Mouse (Mus musculus) ES-E14 (cell line): ENCODE results near the gene 4932438A13Rik. TPM values are rescaled to one million over a fixed set of nuclear protein-coding genes. Genes with fewer than 3 reads are reported as not detected.

ENCODE experiments used
- DNase-seq: peaks from one replicate; pipeline ENCODE4 v3.0.0-alpha.2; 2013; ENCODE audit warnings: low read depth, low spot score
- H3K27ac ChIP-seq: 2 replicates; pipeline ENCODE4 v1.5.1; 2012; ENCODE audit warnings: low read depth, mild to moderate bottlenecking, low read length, moderate library complexity, mixed read lengths; ENCODE audit not compliant: poor library complexity, insufficient read depth, severe bottlenecking
- H3K36me3 ChIP-seq: 2 replicates; pipeline ENCODE4 v1.6.1; 2012; ENCODE audit warnings: mild to moderate bottlenecking, low read length, moderate library complexity, mixed read lengths; ENCODE audit not compliant: control insufficient read depth, poor library complexity, insufficient read depth, severe bottlenecking
- H3K4me1 ChIP-seq, 2 experiments: fragments of 150-350 bp in 1 of 2; sonication (generic) in 1 of 2; 2 replicates each; pipeline ENCODE4 v1.6.1; 2012; ENCODE audit warnings: low read length in 2 of 2, mild to moderate bottlenecking in 1 of 2, mixed read lengths in 1 of 2; ENCODE audit not compliant: control insufficient read depth in 2 of 2, insufficient read depth in 2 of 2, poor library complexity in 1 of 2
- H3K4me3 ChIP-seq, 2 experiments: fragments of 150-350 bp in 1 of 2; sonication (generic) in 1 of 2; 2 replicates each; pipeline ENCODE4 v1.5.1; 2012; ENCODE audit warnings: low read length in 2 of 2, low read depth in 1 of 2, mild to moderate bottlenecking in 1 of 2, mixed read lengths in 1 of 2; ENCODE audit not compliant: insufficient read depth in 1 of 2, poor library complexity in 1 of 2, severe bottlenecking in 1 of 2
- H3K9ac ChIP-seq: 2 replicates; pipeline ENCODE4 v1.6.1; 2012; ENCODE audit warnings: low read depth, mild to moderate bottlenecking, low read length, mixed read lengths; ENCODE audit not compliant: poor library complexity, insufficient read depth, severe bottlenecking
- H3K9me3 ChIP-seq: fragments of 150-350 bp; sonication (generic); 2 replicates; pipeline ENCODE4 v1.6.1; 2012; ENCODE audit warnings: low read depth, mild to moderate bottlenecking, low read length; ENCODE audit not compliant: control insufficient read depth, insufficient read depth
- CHD2 ChIP-seq: IDR thresholded peaks from 2 replicates; pipeline ENCODE4 v1.6.1; 2014; ENCODE audit warnings: mild to moderate bottlenecking, low read depth, low read length, inconsistent platforms
- HCFC1 ChIP-seq: IDR thresholded peaks from 2 replicates; pipeline ENCODE4 v1.6.1; 2012; ENCODE audit warnings: low read length, inconsistent platforms, borderline replicate concordance; ENCODE audit not compliant: insufficient read depth
- MAFK ChIP-seq: IDR thresholded peaks from 2 replicates; pipeline ENCODE4 v1.6.1; 2014; ENCODE audit warnings: mild to moderate bottlenecking, low read depth, low read length, inconsistent platforms; ENCODE audit not compliant: insufficient read depth
- ZC3H11A ChIP-seq: IDR thresholded peaks from 2 replicates; pipeline ENCODE4 v1.6.1; 2012; ENCODE audit warnings: low read depth, mild to moderate bottlenecking, inconsistent platforms, low read length, borderline replicate concordance
- ZNF384 ChIP-seq: IDR thresholded peaks from 2 replicates; pipeline ENCODE4 v1.6.1; 2012; ENCODE audit warnings: low read depth, low read length, inconsistent platforms
- in situ Hi-C, 2 experiments: fragments of 600-800 bp; cut with MboI; formaldehyde crosslinking; loops; one replicate each; pipeline ENCODE4 v1.15.1; 2025; ENCODE audit warnings: low sequenced_read_pairs in 2 of 2, inconsistent platforms in 1 of 2; ENCODE audit not compliant: unreplicated experiment in 2 of 2
- total RNA-seq: library from RNA; depleted of rRNA; stranded (reverse); fragments of 300-350 nt; gene quantifications from 2 replicates; pipeline ENCODE4 v1.2.3, GENCODE M21; 2012

The 4932438A13Rik gene
- total RNA-seq, 1 experiment = 40.4 TPM

DNA sequence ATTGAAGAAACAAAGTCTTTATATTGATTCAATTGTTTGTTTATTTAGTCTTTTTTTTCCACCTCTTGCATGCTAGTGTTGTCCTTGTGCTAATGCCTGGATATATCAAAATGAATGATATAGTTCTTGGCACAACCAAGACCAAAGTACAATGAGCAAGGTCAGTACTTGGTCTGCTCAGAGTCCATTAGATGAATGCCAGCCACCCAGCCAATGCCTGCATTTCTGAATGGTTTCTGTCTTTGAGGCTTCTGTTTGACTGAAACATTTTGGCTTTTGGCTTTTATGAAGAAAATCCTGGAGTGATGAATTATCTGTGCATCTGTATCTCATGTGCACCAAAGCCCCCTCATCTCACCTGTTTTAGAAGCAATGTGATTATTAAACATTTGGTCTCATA is 176.9 kb downstream of the 4932438A13Rik start:
- in situ Hi-C loops = no loop called here
- Histone ChIP-seq H3K4me1 (no peaks in the 10 kb centered on the region), H3K9me3 (no peaks in the 10 kb centered on the region), H3K36me3 (0 out of 2 replicates have a peak, but pooled peaks cover under 1% of the 10 kb centered on the region), H3K4me3 (no peak overlapping the region), H3K9ac (no peak overlapping the region), H3K27ac (no peak overlapping the region)
- no peak for DNase-seq
- no peak for TF ChIP-seq ZC3H11A
- no peak for TF ChIP-seq ZNF384
- TF ChIP-seq CHD2 = no peak
- no peak for TF ChIP-seq MAFK
- TF ChIP-seq HCFC1 = no peak

GRCm38 (mm10) chr3:37051491-37051890 is 188.6 kb downstream of the 4932438A13Rik start:
- H3K36me3 ChIP-seq = no peaks in the 10 kb centered on the region
- in situ Hi-C loops = no loop called here
- no peak overlapping the region for H3K9ac ChIP-seq
- no peak overlapping the region for H3K27ac ChIP-seq
- TF ChIP-seq ZC3H11A = no peak
- no peak for TF ChIP-seq MAFK
- TF ChIP-seq HCFC1 = no peak
- TF ChIP-seq CHD2 = no peak
- no peak for TF ChIP-seq ZNF384
- no peaks in the 10 kb centered on the region for H3K9me3 ChIP-seq
- no peak for DNase-seq
- no peak overlapping the region for H3K4me3 ChIP-seq
- no peaks in the 10 kb centered on the region for H3K4me1 ChIP-seq

DNA sequence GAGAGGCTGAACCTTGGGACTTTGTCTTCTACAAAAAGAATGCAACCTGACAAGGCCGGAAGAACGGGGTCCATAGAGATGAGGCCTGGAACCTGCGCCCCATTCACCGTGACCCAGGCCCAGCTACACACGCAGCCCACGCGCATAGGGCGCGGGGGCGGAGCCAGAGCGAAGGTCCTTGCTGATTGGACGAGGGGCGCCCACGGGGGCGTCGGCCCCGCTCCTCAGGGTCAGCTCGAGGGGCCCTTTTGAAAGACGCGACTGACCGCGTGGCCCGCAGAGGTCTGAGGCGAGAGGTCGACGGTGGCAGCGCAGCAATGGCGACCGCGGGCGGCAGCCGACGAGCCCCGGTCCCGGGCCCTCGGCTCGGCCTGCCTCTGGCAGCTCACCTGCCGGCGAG is 200.5 kb downstream of the 4932438A13Rik start, which contains the start of gene Adad1:
Adad1 (plus strand) TSS at position 122 of the 400 bp plus-strand sequence.
- DNase-seq = peak; percentile 6
- H3K27ac ChIP-seq = no peak within 1 kb of the TSS
- H3K36me3 ChIP-seq = no peaks in the 10 kb centered on the region

DNA sequence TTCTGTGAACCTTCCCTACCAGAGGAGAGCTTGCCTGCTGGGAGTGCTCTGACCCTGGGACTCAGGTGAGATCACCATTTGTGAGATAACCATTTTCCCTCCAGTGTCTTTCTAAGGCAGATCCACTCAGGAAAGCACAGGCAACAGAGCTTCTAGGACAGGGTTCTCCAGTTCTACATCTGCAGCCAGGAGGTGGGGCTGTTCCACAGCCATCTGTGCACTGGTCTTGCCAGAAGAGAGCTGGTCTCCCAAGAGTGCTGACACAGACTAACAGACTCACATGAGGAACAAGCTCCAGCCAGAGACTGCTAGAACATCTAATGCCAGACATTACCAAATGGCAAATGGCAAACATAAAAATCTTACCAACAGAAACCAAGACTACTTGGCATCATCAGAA is 210.3 kb downstream of the 4932438A13Rik start:
- no peaks in the 10 kb centered on the region for H3K36me3 ChIP-seq
- no peaks in the 10 kb centered on the region for H3K4me1 ChIP-seq
- H3K9me3 ChIP-seq = no peaks in the 10 kb centered on the region
- H3K9ac ChIP-seq = no peak overlapping the region
- no peak overlapping the region for H3K27ac ChIP-seq
- no peak overlapping the region for H3K4me3 ChIP-seq
- no peak for DNase-seq
- in situ Hi-C loops = no loop called here
- TF ChIP-seq CHD2 (no peak), MAFK (no peak), ZNF384 (no peak), HCFC1 (no peak), ZC3H11A (no peak)

More for the DNA sequence above, 200.5 kb downstream of the 4932438A13Rik start, which contains the start of gene Adad1:
- no peaks in the 10 kb centered on the region for H3K4me1 ChIP-seq
- H3K9me3 ChIP-seq = no peaks in the 10 kb centered on the region
- in situ Hi-C loops = no loop called here
- H3K9ac ChIP-seq = no peak within 1 kb of the TSS
- TF ChIP-seq CHD2 (no peak), ZC3H11A (no peak), ZNF384 (no peak), HCFC1 (no peak), MAFK (no peak)
- H3K4me3 ChIP-seq = peak within 1 kb of the TSS; percentile 25 to 26; a peak in 3 of 4 replicates

- Histone ChIP-seq H3K4me1 (no peaks in the 10 kb centered on the region), H3K9ac (no peak overlapping the region), H3K4me3 (no peak overlapping the region), H3K27ac (no peak overlapping the region), H3K36me3 (no peaks in the 10 kb centered on the region), H3K9me3 (no peaks in the 10 kb centered on the region)
- in situ Hi-C loops = no loop called here
- TF ChIP-seq HCFC1 = no peak
- TF ChIP-seq MAFK = no peak
- no peak for TF ChIP-seq ZC3H11A
- no peak for TF ChIP-seq ZNF384
- TF ChIP-seq CHD2 = no peak
- no peak for DNase-seq
Observed at GRCm38 (mm10) chr3:37084860-37085259, 222.0 kb downstream of the 4932438A13Rik start.
